Mouse (Mus musculus): ENCODE results near the gene Ttc39d. TPM values are rescaled to one million over a fixed set of nuclear protein-coding genes. Genes with fewer than 3 reads are reported as not detected.

Gene Ttc39d
- total and polyA plus RNA-seq, 3 experiments: 0.13 TPM; not detected in 2

- TF ChIP-seq UBTF (IDR thresholded peaks at IDR 0.05; ENCODE audit: low read depth, low read length): no peak
- TF ChIP-seq NELFE (IDR thresholded peaks at IDR 0.05; ENCODE audit: low read depth, low read length): no peak
- TF ChIP-seq TCF12 (IDR thresholded peaks at IDR 0.05; ENCODE audit: low read depth, low read length): no peak
- TF ChIP-seq MXI1 (IDR thresholded peaks at IDR 0.05; ENCODE audit: low read depth, low read length): 0 out of 2 replicates have a peak, but pooled peaks have one; percentile 33
- no peak for TF ChIP-seq RCOR1 (conservative IDR thresholded peaks at IDR 0.05; ENCODE audit: low read depth, low read length)
- no peak for TF ChIP-seq USF2 (conservative IDR thresholded peaks at IDR 0.05; ENCODE audit: low read depth, low read length)
- TF ChIP-seq EP300 (IDR thresholded peaks at IDR 0.05; ENCODE audit: low read length): peak; percentile 21; the same call in 1 of the 2 replicates
- 0 out of 2 replicates have a peak, but pooled peaks have one; percentile 12 for TF ChIP-seq BHLHE40 (IDR thresholded peaks at IDR 0.05; ENCODE audit: low read depth, low read length)
- TF ChIP-seq MYC (IDR thresholded peaks at IDR 0.05; ENCODE audit: low read depth, low read length): 0 out of 2 replicates have a peak, but pooled peaks have one; percentile 49
- TF ChIP-seq USF1 (IDR thresholded peaks at IDR 0.05; ENCODE audit: low read depth, low read length): no peak
- TF ChIP-seq IRF4 (IDR thresholded peaks at IDR 0.05; ENCODE audit: low read depth, low read length): peak; percentile 75
- TF ChIP-seq MAX (IDR thresholded peaks at IDR 0.05; ENCODE audit: low read length): peak; percentile 13; the same call in 1 of the 2 replicates
- no peaks in the 10 kb centered on the region for H3K27me3 ChIP-seq (replicated peaks)
- no peaks in the 10 kb centered on the region for H3K36me3 ChIP-seq (replicated peaks in 1 of 2; ENCODE audit: control insufficient read depth in 1 of 2, insufficient read depth in 1 of 2, low read length in 1 of 2)
- H3K9me3 ChIP-seq (replicated peaks; ENCODE audit: low read length): peaks cover 7% of the 10 kb centered on the region
- dilution Hi-C loops (cut with MboI; ENCODE audit: extremely low pct_ligation_motif_present, extremely low pct_unique_long_range_greater_than_20kb, low sequenced_read_pairs) (no loop called here), in situ Hi-C loops (cut with MboI; ENCODE audit: low pct_ligation_motif_present, low pct_unique_long_range_greater_than_20kb, low sequenced_read_pairs) (loop anchor here (10.0 to 25.0 kb wide), 3 partner anchors 139 to 471 kb away; partner anchors contain the start of genes Atl2 and Cyp1b1)
- H3K4me2 ChIP-seq (ENCODE audit: insufficient read depth, low read depth, poor library complexity, severe bottlenecking): no peak overlapping the region
- H3K4me1 ChIP-seq (ENCODE audit: control insufficient read depth in 1 of 2, insufficient read depth in 2 of 2): peaks cover 10 to 23% of the 10 kb centered on the region in 2 experiments
- no peak overlapping the region for H3K9ac ChIP-seq (ENCODE audit: insufficient read depth, low read depth)
- no peak for DNase-seq (ENCODE audit: extremely low read depth)
- H3K79me2 ChIP-seq (replicated peaks; ENCODE audit: control insufficient read depth, extremely low read depth, insufficient read depth, poor library complexity, severe bottlenecking): no peaks in the 10 kb centered on the region
- no peak overlapping the region for H3K27ac ChIP-seq (ENCODE audit: insufficient read depth, low read depth)
- no peak overlapping the region for H3K4me3 ChIP-seq (replicated peaks in 1 of 3; ENCODE audit: low read depth in 2 of 3, low read length in 2 of 3, poor library complexity in 1 of 3)
These were observed 23.6 kb upstream of the Ttc39d start for GRCm38 (mm10) chr17:80183615-80184014.

DNA sequence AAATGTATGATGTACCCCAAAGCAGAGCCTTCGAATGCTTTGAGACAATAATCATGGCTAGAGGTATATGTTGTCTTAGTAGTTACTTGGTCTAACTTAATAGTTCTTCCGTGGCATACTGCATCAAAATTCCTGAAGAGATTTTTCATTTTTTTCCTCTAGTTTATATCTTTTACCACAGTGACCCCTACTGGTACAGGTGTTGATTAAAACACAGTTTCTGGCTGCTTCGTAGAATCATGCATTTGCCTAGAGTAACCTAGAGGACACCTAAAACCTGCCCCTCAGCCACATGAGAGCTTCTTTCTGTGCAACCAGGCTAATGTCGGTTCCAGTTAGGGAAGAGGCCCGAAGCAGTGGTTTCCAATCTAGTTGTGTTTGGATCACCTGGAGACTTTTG is 14.2 kb upstream of the Ttc39d start:
- DNase-seq (ENCODE audit: extremely low read depth): no peak
- dilution Hi-C loops (cut with MboI; ENCODE audit: extremely low pct_ligation_motif_present, extremely low pct_unique_long_range_greater_than_20kb, low sequenced_read_pairs): no loop called here
- Histone ChIP-seq H3K27ac (ENCODE audit: insufficient read depth, low read depth) (no peak overlapping the region), H3K9ac (ENCODE audit: insufficient read depth, low read depth) (no peak overlapping the region), H3K36me3 (replicated peaks in 1 of 2; ENCODE audit: control insufficient read depth in 1 of 2, insufficient read depth in 1 of 2, low read length in 1 of 2) (peaks cover 14 to 33% of the 10 kb centered on the region in 2 experiments), H3K4me3 (replicated peaks in 1 of 3; ENCODE audit: low read depth in 2 of 3, low read length in 2 of 3, poor library complexity in 1 of 3) (no peak overlapping the region), H3K9me3 (replicated peaks; ENCODE audit: low read length) (no peaks in the 10 kb centered on the region), H3K79me2 (replicated peaks; ENCODE audit: control insufficient read depth, extremely low read depth, insufficient read depth, poor library complexity, severe bottlenecking) (no peaks in the 10 kb centered on the region), H3K4me1 (ENCODE audit: control insufficient read depth in 1 of 2, insufficient read depth in 2 of 2) (peaks cover 0 to 11% of the 10 kb centered on the region in 2 experiments; a peak in 2 of 4 replicates), H3K4me2 (ENCODE audit: insufficient read depth, low read depth, poor library complexity, severe bottlenecking) (no peak overlapping the region), H3K27me3 (replicated peaks) (no peaks in the 10 kb centered on the region)
- TF ChIP-seq MYC (IDR thresholded peaks at IDR 0.05; ENCODE audit: low read depth, low read length): no peak
- peak; percentile 81 for TF ChIP-seq RAD21 (IDR thresholded peaks at IDR 0.05; ENCODE audit: low read depth, low read length)
- TF ChIP-seq BHLHE40 (IDR thresholded peaks at IDR 0.05; ENCODE audit: low read depth, low read length): 0 out of 2 replicates have a peak, but pooled peaks have one; percentile 3
- no peak for TF ChIP-seq IRF4 (IDR thresholded peaks at IDR 0.05; ENCODE audit: low read depth, low read length)
- peak; percentile 38; the same call in 1 of the 2 replicates for TF ChIP-seq ZC3H11A (IDR thresholded peaks at IDR 0.05; ENCODE audit: low read depth, low read length)
- no peak for TF ChIP-seq E2F4 (IDR thresholded peaks at IDR 0.05; ENCODE audit: insufficient replicate concordance, low read depth, low read length)
- TF ChIP-seq GABPA (IDR thresholded peaks at IDR 0.05; ENCODE audit: insufficient replicate concordance, low read depth, low read length): no peak
- peak in 1 of 2 experiments; percentile 76; a peak in 2 of 4 replicates for TF ChIP-seq CTCF (conservative IDR thresholded peaks at IDR 0.05 in 1 of 2, IDR thresholded peaks at IDR 0.05 in 1 of 2; ENCODE audit: low read depth in 2 of 2, low read length in 2 of 2)
- TF ChIP-seq ZKSCAN1 (IDR thresholded peaks at IDR 0.05; ENCODE audit: borderline replicate concordance, low read depth, low read length): no peak
- peak; percentile 63 for TF ChIP-seq ZNF384 (IDR thresholded peaks at IDR 0.05; ENCODE audit: low read depth, low read length)
- peak; percentile 69 for TF ChIP-seq SMC3 (IDR thresholded peaks at IDR 0.05; ENCODE audit: low read depth, low read length)
- 0 out of 2 replicates have a peak, but pooled peaks have one; percentile 23 for TF ChIP-seq JUND (conservative IDR thresholded peaks at IDR 0.05; ENCODE audit: low read depth, low read length)
- in situ Hi-C loops (cut with MboI; ENCODE audit: low pct_ligation_motif_present, low pct_unique_long_range_greater_than_20kb, low sequenced_read_pairs): loop anchor here (25.0 kb wide), 2 partner anchors 306 to 481 kb away; partner anchors contain the start of genes Atl2 and Cyp1b1

All from CH12.LX (cell line).